ENCODE assay signal across 8 mouse cellular contexts in the genomic region with DNA sequence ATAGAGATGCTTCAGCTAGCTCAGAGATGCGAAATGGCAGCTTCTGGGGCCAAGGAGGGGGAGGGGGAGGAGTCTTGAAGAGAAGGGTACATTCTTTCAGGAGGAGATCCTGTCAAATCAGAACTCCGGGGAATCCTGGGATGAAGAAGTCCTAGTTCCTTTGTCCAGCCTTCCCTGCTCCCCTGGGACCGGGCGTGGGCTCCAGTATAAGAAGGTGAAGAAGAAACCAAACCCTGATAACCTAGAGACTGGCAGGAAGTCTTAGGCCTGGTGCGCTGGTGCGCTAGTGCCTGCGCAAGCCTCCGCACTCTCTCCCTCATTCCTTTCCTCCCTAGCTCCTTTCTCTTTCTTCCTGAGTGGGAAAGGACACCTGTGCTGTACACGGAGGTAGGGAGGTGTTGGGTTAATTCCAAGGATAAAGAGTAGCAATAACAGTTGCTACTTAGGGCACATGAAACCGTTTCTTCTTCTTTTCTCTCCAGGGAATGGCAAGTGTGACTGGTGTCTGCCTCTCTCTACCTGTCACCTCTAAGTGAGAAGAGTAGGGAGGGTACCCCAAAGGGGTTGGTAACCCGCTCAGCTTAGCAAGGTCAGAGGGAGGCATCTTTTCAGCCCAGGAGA. TPM values are rescaled to one million over a fixed set of nuclear protein-coding genes. Genes with fewer than 3 reads are reported as not detected.
DNase-seq lines count a peak whose midpoint lies in the region; ATAC-seq lines count a peak whose summit lies in the region.

No protein-coding gene starts in this region.

- no peak for ATAC-seq in megakaryocyte, adult 5-6 weeks (ENCODE audit: poor library complexity, severe bottlenecking)
- ATAC-seq in embryonic facial prominence, embryonic 13.5 days (ENCODE audit: insufficient number of reproducible peaks, insufficient read depth, low FRiP score, low TSS enrichment, low read depth) = no peak
- ATAC-seq in limb, embryonic 11.5 days (ENCODE audit: insufficient number of reproducible peaks, low FRiP score, low TSS enrichment, low read depth) = no peak
- ATAC-seq in neural tube, embryonic 12.5 days (ENCODE audit: low FRiP score, low read depth) = no peak

- 0 out of 2 replicates have a peak overlapping the region, but pooled peaks have one; percentile 84 for H3K27ac ChIP-seq in embryonic facial prominence, embryonic 13.5 days
- H3K27ac ChIP-seq in limb, embryonic 11.5 days (replicated peaks; ENCODE audit: low read depth, low read length) = no peak overlapping the region
- H3K27ac ChIP-seq in neural tube, embryonic 12.5 days = no peak overlapping the region

- H3K9me3 ChIP-seq in megakaryocyte, embryonic 14.5 days = no peaks in the 10 kb centered on the region
- H3K9me3 ChIP-seq in embryonic facial prominence, embryonic 13.5 days = no peaks in the 10 kb centered on the region
- H3K9me3 ChIP-seq in limb, embryonic 11.5 days (ENCODE audit: control insufficient read depth, low read length) = no peaks in the 10 kb centered on the region
- H3K9me3 ChIP-seq in neural tube, embryonic 12.5 days = no peaks in the 10 kb centered on the region

- peaks cover 48% of the 10 kb centered on the region for H3K4me1 ChIP-seq in megakaryocyte, embryonic 14.5 days
- peaks cover 19% of the 10 kb centered on the region for H3K4me1 ChIP-seq in embryonic facial prominence, embryonic 13.5 days
- H3K4me1 ChIP-seq in limb, embryonic 11.5 days (ENCODE audit: control insufficient read depth, insufficient read depth, low read length) = peaks cover 6% of the 10 kb centered on the region; the same call in 1 of the 2 replicates
- H3K4me1 ChIP-seq in neural tube, embryonic 12.5 days = peaks cover 17% of the 10 kb centered on the region

- H3K9ac ChIP-seq in embryonic facial prominence, embryonic 13.5 days = peak overlapping the region; percentile 82
- peak overlapping the region; percentile 56 for H3K9ac ChIP-seq in limb, embryonic 11.5 days (ENCODE audit: low read length)
- H3K9ac ChIP-seq in neural tube, embryonic 12.5 days = peak overlapping the region; percentile 75

- H3K4me2 ChIP-seq in embryonic facial prominence, embryonic 13.5 days = peak overlapping the region; percentile 98
- H3K4me2 ChIP-seq in limb, embryonic 11.5 days (ENCODE audit: low read depth, severe bottlenecking) = peak overlapping the region; percentile 100
- peak overlapping the region; percentile 99 for H3K4me2 ChIP-seq in neural tube, embryonic 12.5 days (replicated peaks)

- peaks cover 41% of the 10 kb centered on the region for H3K36me3 ChIP-seq in megakaryocyte, embryonic 14.5 days (replicated peaks; ENCODE audit: low read length)
- peaks cover 32% of the 10 kb centered on the region for H3K36me3 ChIP-seq in embryonic facial prominence, embryonic 13.5 days
- no peaks in the 10 kb centered on the region for H3K36me3 ChIP-seq in limb, embryonic 11.5 days (ENCODE audit: control insufficient read depth, insufficient read depth, low read length)
- H3K36me3 ChIP-seq in neural tube, embryonic 12.5 days = peaks cover 22% of the 10 kb centered on the region

- peak overlapping the region; percentile 96 for H3K4me3 ChIP-seq in megakaryocyte, embryonic 14.5 days (replicated peaks)
- H3K4me3 ChIP-seq in embryonic facial prominence, embryonic 13.5 days = peak overlapping the region; percentile 86
- peak overlapping the region; percentile 67 for H3K4me3 ChIP-seq in limb, embryonic 11.5 days (ENCODE audit: low read depth, low read length)
- H3K4me3 ChIP-seq in neural tube, embryonic 12.5 days = peak overlapping the region; percentile 78

- no peak for DNase-seq in limb, embryonic 11.5 days (ENCODE audit: low spot score)
- no peak for DNase-seq in right cerebral cortex, postnatal 4 days
- DNase-seq in adrenal gland, postnatal 36 days = no peak
- no peak for DNase-seq in right cerebral cortex, postnatal 25 days

- peaks cover 1% of the 10 kb centered on the region for H3K27me3 ChIP-seq in megakaryocyte, embryonic 14.5 days (replicated peaks)
- H3K27me3 ChIP-seq in embryonic facial prominence, embryonic 13.5 days = peaks cover 28% of the 10 kb centered on the region
- H3K27me3 ChIP-seq in limb, embryonic 11.5 days (ENCODE audit: control insufficient read depth, insufficient read depth, low read length) = peaks cover 29% of the 10 kb centered on the region
- peaks cover 7% of the 10 kb centered on the region for H3K27me3 ChIP-seq in neural tube, embryonic 12.5 days (replicated peaks)

- 8% methylated on average over 11 of the region's 11 CpGs for WGBS in embryonic facial prominence, embryonic 13.5 days
- WGBS in limb, embryonic 11.5 days = 8% methylated on average over 11 of the region's 11 CpGs
- 9% methylated on average over 11 of the region's 11 CpGs for WGBS in neural tube, embryonic 12.5 days

RNA-seq across cellular contexts. Expression of a gene that starts 1.4 kb away (rescaled TPM):
- polyA plus RNA-seq in megakaryocyte, embryonic 14.5 days (2012; ENCODE audit: insufficient read depth, low replicate concordance) = 48.5 and 62.5 TPM in 2 replicates
- total RNA-seq in megakaryocyte, adult 5-6 weeks (2015) = 125 and 127 TPM in 2 replicates
- 266 and 267 TPM in 2 replicates for total RNA-seq in megakaryocyte, adult 5-6 weeks (2017)
- 21.4 and 23.1 TPM in 2 replicates for polyA plus RNA-seq in embryonic facial prominence, embryonic 13.5 days (2015; fragmentation: Nextera tagmentation; extraction: Ambion mirVana)
- 7.6 and 8.9 TPM in 2 replicates for polyA plus RNA-seq in limb, embryonic 11.5 days (2014; fragmentation: Nextera tagmentation; extraction: Ambion mirVana)
- polyA plus RNA-seq in neural tube, embryonic 12.5 days (2016; fragmentation: Nextera tagmentation; extraction: Ambion mirVana) = 38.3 and 45.3 TPM in 2 replicates
- total RNA-seq in adrenal gland, postnatal 36 days (2021) = 10 to 100 TPM; 22.7 to 28.8 TPM

RNA-seq across cellular contexts. Expression of a gene that starts 23.4 kb away (rescaled TPM):
- polyA plus RNA-seq in megakaryocyte, embryonic 14.5 days (2012; ENCODE audit: insufficient read depth, low replicate concordance) = 21.5 and 24.2 TPM in 2 replicates
- 6.0 and 8.1 TPM in 2 replicates for total RNA-seq in megakaryocyte, adult 5-6 weeks (2015)
- total RNA-seq in megakaryocyte, adult 5-6 weeks (2017) = 12.9 and 14.5 TPM in 2 replicates
- 13.5 and 15.5 TPM in 2 replicates for polyA plus RNA-seq in embryonic facial prominence, embryonic 13.5 days (2015; fragmentation: Nextera tagmentation; extraction: Ambion mirVana)
- polyA plus RNA-seq in limb, embryonic 11.5 days (2014; fragmentation: Nextera tagmentation; extraction: Ambion mirVana) = 15.3 and 19.4 TPM in 2 replicates
- 18.9 and 20.3 TPM in 2 replicates for polyA plus RNA-seq in neural tube, embryonic 12.5 days (2016; fragmentation: Nextera tagmentation; extraction: Ambion mirVana)
- total RNA-seq in adrenal gland, postnatal 36 days (2021) = 10 to 100 TPM; 11.9 to 15.2 TPM

RNA-seq across cellular contexts. Expression of a gene that starts 24.9 kb away (rescaled TPM):
- 1,477 and 10,817 TPM in 2 replicates for polyA plus RNA-seq in megakaryocyte, embryonic 14.5 days (2012; ENCODE audit: insufficient read depth, low replicate concordance)
- total RNA-seq in megakaryocyte, adult 5-6 weeks (2015) = 2,152 and 2,213 TPM in 2 replicates
- 1,919 and 2,042 TPM in 2 replicates for total RNA-seq in megakaryocyte, adult 5-6 weeks (2017)
- polyA plus RNA-seq in embryonic facial prominence, embryonic 13.5 days (2015; fragmentation: Nextera tagmentation; extraction: Ambion mirVana) = 4,323 and 4,329 TPM in 2 replicates
- polyA plus RNA-seq in limb, embryonic 11.5 days (2014; fragmentation: Nextera tagmentation; extraction: Ambion mirVana) = 4,010 and 4,046 TPM in 2 replicates
- polyA plus RNA-seq in neural tube, embryonic 12.5 days (2016; fragmentation: Nextera tagmentation; extraction: Ambion mirVana) = 2,521 and 2,605 TPM in 2 replicates
- 1,000 to 10,000 TPM; 2,845 to 2,862 TPM for total RNA-seq in adrenal gland, postnatal 36 days (2021)

RNA-seq across cellular contexts. Expression of a gene that starts 25.7 kb away (rescaled TPM):
- polyA plus RNA-seq in megakaryocyte, embryonic 14.5 days (2012; ENCODE audit: insufficient read depth, low replicate concordance) = 9.5 and 15.9 TPM in 2 replicates
- total RNA-seq in megakaryocyte, adult 5-6 weeks (2015) = 3.4 and 5.8 TPM in 2 replicates
- 0.99 and 2.0 TPM in 2 replicates for total RNA-seq in megakaryocyte, adult 5-6 weeks (2017)
- polyA plus RNA-seq in embryonic facial prominence, embryonic 13.5 days (2015; fragmentation: Nextera tagmentation; extraction: Ambion mirVana) = 2.8 and 4.0 TPM in 2 replicates
- polyA plus RNA-seq in limb, embryonic 11.5 days (2014; fragmentation: Nextera tagmentation; extraction: Ambion mirVana) = 3.1 and 4.4 TPM in 2 replicates
- polyA plus RNA-seq in neural tube, embryonic 12.5 days (2016; fragmentation: Nextera tagmentation; extraction: Ambion mirVana) = 3.1 and 3.9 TPM in 2 replicates
- 1 to 10 TPM; 5.6 to 6.1 TPM for total RNA-seq in adrenal gland, postnatal 36 days (2021)

RNA-seq across cellular contexts. Expression of a gene that starts 30.3 kb away (rescaled TPM):
- polyA plus RNA-seq in megakaryocyte, embryonic 14.5 days (2012; ENCODE audit: insufficient read depth, low replicate concordance) = 175 and 2,406 TPM in 2 replicates
- 1,624 and 1,690 TPM in 2 replicates for total RNA-seq in megakaryocyte, adult 5-6 weeks (2015)
- 1,921 and 2,467 TPM in 2 replicates for total RNA-seq in megakaryocyte, adult 5-6 weeks (2017)
- 961 and 1,001 TPM in 2 replicates for polyA plus RNA-seq in embryonic facial prominence, embryonic 13.5 days (2015; fragmentation: Nextera tagmentation; extraction: Ambion mirVana)
- polyA plus RNA-seq in limb, embryonic 11.5 days (2014; fragmentation: Nextera tagmentation; extraction: Ambion mirVana) = 656 and 696 TPM in 2 replicates
- polyA plus RNA-seq in neural tube, embryonic 12.5 days (2016; fragmentation: Nextera tagmentation; extraction: Ambion mirVana) = 879 and 909 TPM in 2 replicates
- 100 to 1,000 TPM; 812 to 946 TPM for total RNA-seq in adrenal gland, postnatal 36 days (2021)
